10 mouse cellular contexts compared by ENCODE assay signal in the genomic region with DNA sequence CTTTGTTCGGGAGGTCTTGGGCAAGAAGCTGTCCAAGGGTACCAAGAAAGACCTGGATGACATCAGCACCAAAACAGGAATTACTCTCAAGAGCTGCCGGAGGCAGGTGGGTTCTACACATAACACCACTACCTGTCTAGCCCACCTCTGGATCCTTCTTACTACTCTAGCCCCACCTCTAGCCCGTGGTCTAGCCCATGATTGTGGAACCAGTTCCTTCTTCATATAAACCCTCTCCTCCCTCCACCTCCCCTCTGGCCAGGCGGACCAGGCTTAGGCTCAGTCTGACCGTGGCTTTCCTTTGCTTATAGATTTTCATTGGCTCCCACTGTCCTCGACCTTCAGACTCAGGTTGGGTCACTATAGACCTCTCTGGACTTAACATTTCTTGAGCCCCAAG. TPM values are rescaled to one million over a fixed set of nuclear protein-coding genes. Genes with fewer than 3 reads are reported as not detected.
DNase-seq lines count a peak whose midpoint lies in the region; ATAC-seq and TF ChIP-seq lines count a peak whose summit lies in the region.
"Had no signal": no experiment of that assay in that cellular context is flagged by ENCODE, and none has a peak within 500 bp of the region (broad histone marks: within the 10 kb centered on the region; RNA-seq: fewer than 3 reads in every experiment).

No protein-coding gene starts in this region.

- TF ChIP-seq POLR2A in bone marrow macrophage, adult 2 months (IDR thresholded peaks at IDR 0.05; ENCODE audit: borderline replicate concordance, low read depth, low read length) = no peak

- H3K27me3 ChIP-seq in heart, embryonic 15.5 days = no peaks in the 10 kb centered on the region
- H3K27me3 ChIP-seq in hindbrain, embryonic 11.5 days (ENCODE audit: control insufficient read depth, insufficient read depth, low read length) = no peaks in the 10 kb centered on the region; the same call in 1 of the 2 replicates
- H3K27me3 ChIP-seq in midbrain, embryonic 10.5 days (ENCODE audit: low read depth, poor library complexity, severe bottlenecking) = peaks cover 20% of the 10 kb centered on the region

- H3K4me1 ChIP-seq in heart, embryonic 15.5 days (replicated peaks) = peaks cover 41% of the 10 kb centered on the region
- H3K4me1 ChIP-seq in bone marrow macrophage, adult 2 months (ENCODE audit: control insufficient read depth, insufficient read depth, low read length) = peaks cover 11% of the 10 kb centered on the region
- H3K4me1 ChIP-seq in hindbrain, embryonic 11.5 days (replicated peaks; ENCODE audit: control insufficient read depth, insufficient read depth, low read length) = peaks cover 9% of the 10 kb centered on the region; the same call in 1 of the 2 replicates
- peaks cover 45% of the 10 kb centered on the region for H3K4me1 ChIP-seq in midbrain, embryonic 10.5 days

- no peaks in the 10 kb centered on the region for H3K9me3 ChIP-seq in heart, embryonic 15.5 days (replicated peaks)
- H3K9me3 ChIP-seq in hindbrain, embryonic 11.5 days (ENCODE audit: control insufficient read depth, low read length) = no peaks in the 10 kb centered on the region
- H3K9me3 ChIP-seq in midbrain, embryonic 10.5 days (replicated peaks) = no peaks in the 10 kb centered on the region

- ATAC-seq in heart, embryonic 15.5 days (replicated peaks; ENCODE audit: insufficient number of reproducible peaks, insufficient read depth, low FRiP score, low read depth) = no peak
- ATAC-seq in hindbrain, embryonic 11.5 days (ENCODE audit: low FRiP score) = no peak

- TF ChIP-seq CTCF in bone marrow macrophage, adult 2 months (IDR thresholded peaks at IDR 0.05; ENCODE audit: low read depth, low read length) = no peak

- DNase-seq in heart, postnatal 4 days = no peak
- DNase-seq in hindbrain, embryonic 11.5 days (ENCODE audit: low spot score) = no peak
- DNase-seq in midbrain, embryonic 10.5 days (ENCODE audit: low spot score) = no peak
- no peak for DNase-seq in gastrocnemius, postnatal 14 days
- DNase-seq in right cerebral cortex, adult 18-20 months = no peak
- no peak for DNase-seq in cerebellum, postnatal 4 days (ENCODE audit: low spot score in 2 of 2)
- DNase-seq: cerebellum, postnatal 36 days had no signal

- H3K36me3 ChIP-seq in heart, embryonic 15.5 days = peaks cover 28% of the 10 kb centered on the region
- no peaks in the 10 kb centered on the region for H3K36me3 ChIP-seq in hindbrain, embryonic 11.5 days (ENCODE audit: control insufficient read depth, insufficient read depth, low read length)
- H3K36me3 ChIP-seq in midbrain, embryonic 10.5 days = peaks cover 45% of the 10 kb centered on the region

- WGBS in heart, embryonic 15.5 days = 84% methylated on average over 6 of the region's 6 CpGs
- WGBS in hindbrain, embryonic 11.5 days = 91% methylated on average over 6 of the region's 6 CpGs
- WGBS in midbrain, embryonic 10.5 days = 89% methylated on average over 6 of the region's 6 CpGs

- no peak overlapping the region; the same call in 1 of the 2 replicates for H3K9ac ChIP-seq in heart, embryonic 15.5 days
- H3K9ac ChIP-seq in hindbrain, embryonic 11.5 days (ENCODE audit: low read depth, low read length) = no peak overlapping the region; the same call in 1 of the 2 replicates

- intact Hi-C loops in gastrocnemius, postnatal 14 days (cut with DNase I; ENCODE audit: low total_unique reads) = no loop called here

- peak overlapping the region; percentile 76 for H3K4me2 ChIP-seq in heart, embryonic 15.5 days
- peak overlapping the region; percentile 91 for H3K4me2 ChIP-seq in hindbrain, embryonic 11.5 days (replicated peaks; ENCODE audit: low read depth, low read length)

- H3K27ac ChIP-seq in heart, embryonic 15.5 days = no peak overlapping the region
- no peak overlapping the region for H3K27ac ChIP-seq in bone marrow macrophage, adult 2 months (ENCODE audit: insufficient read depth, low read depth, low read length)
- H3K27ac ChIP-seq in hindbrain, embryonic 11.5 days (ENCODE audit: low read depth, low read length) = no peak overlapping the region
- no peak overlapping the region for H3K27ac ChIP-seq in midbrain, embryonic 10.5 days (replicated peaks)

- peak overlapping the region; percentile 77 for H3K4me3 ChIP-seq in heart, embryonic 15.5 days
- peak overlapping the region; percentile 80 for H3K4me3 ChIP-seq in bone marrow macrophage, adult 2 months (ENCODE audit: insufficient read depth, low read length)
- peak overlapping the region; percentile 80 for H3K4me3 ChIP-seq in hindbrain, embryonic 11.5 days (ENCODE audit: low read depth, low read length)
- peak overlapping the region; percentile 73 for H3K4me3 ChIP-seq in midbrain, embryonic 10.5 days

RNA-seq across cellular contexts. Expression of a gene that starts 1.0 kb away (rescaled TPM):
- polyA plus RNA-seq in heart, embryonic 15.5 days (2015; fragmentation: Nextera tagmentation; extraction: Ambion mirVana) = 97.9 and 106 TPM in 2 replicates
- total RNA-seq in heart, postnatal 4 days (2021) = 100 to 1,000 TPM; 106 to 118 TPM
- 69.7 and 70.6 TPM in 2 replicates for polyA plus RNA-seq in bone marrow macrophage, adult 2 months (2012; ENCODE audit: insufficient read depth, insufficient read length, missing spikeins)
- polyA plus RNA-seq in hindbrain, embryonic 11.5 days (2014; fragmentation: Nextera tagmentation; extraction: Ambion mirVana) = 103 and 119 TPM in 2 replicates
- 98.0 and 111 TPM in 2 replicates for polyA plus RNA-seq in midbrain, embryonic 10.5 days (2016; fragmentation: Nextera tagmentation; extraction: Ambion mirVana)
- total RNA-seq in gastrocnemius, postnatal 14 days (2021) = 10 to 100 TPM; 42.0 to 44.8 TPM

RNA-seq across cellular contexts. Expression of a gene that starts 3.7 kb away (rescaled TPM):
- polyA plus RNA-seq in heart, embryonic 15.5 days (2015; fragmentation: Nextera tagmentation; extraction: Ambion mirVana) = 9.0 and 9.9 TPM in 2 replicates
- total RNA-seq in heart, postnatal 4 days (2021) = 10 to 100 TPM; 13.5 to 13.9 TPM
- 3.6 and 4.2 TPM in 2 replicates for polyA plus RNA-seq in bone marrow macrophage, adult 2 months (2012; ENCODE audit: insufficient read depth, insufficient read length, missing spikeins)
- 6.6 and 6.9 TPM in 2 replicates for polyA plus RNA-seq in hindbrain, embryonic 11.5 days (2014; fragmentation: Nextera tagmentation; extraction: Ambion mirVana)
- polyA plus RNA-seq in midbrain, embryonic 10.5 days (2016; fragmentation: Nextera tagmentation; extraction: Ambion mirVana) = 5.5 and 6.0 TPM in 2 replicates
- 1 to 10 TPM; 6.4 to 7.2 TPM for total RNA-seq in gastrocnemius, postnatal 14 days (2021)

RNA-seq across cellular contexts. Expression of a gene that starts 6.9 kb away (rescaled TPM):
- polyA plus RNA-seq in heart, embryonic 15.5 days (2015; fragmentation: Nextera tagmentation; extraction: Ambion mirVana) = 1.4 and 3.5 TPM in 2 replicates
- under 1 TPM; 0.24 to 0.50 TPM for total RNA-seq in heart, postnatal 4 days (2021)
- polyA plus RNA-seq in bone marrow macrophage, adult 2 months (2012; ENCODE audit: insufficient read depth, insufficient read length, missing spikeins) = not detected in 2 replicates
- 3.0 and 4.7 TPM in 2 replicates for polyA plus RNA-seq in hindbrain, embryonic 11.5 days (2014; fragmentation: Nextera tagmentation; extraction: Ambion mirVana)
- 1.7 and 2.7 TPM in 2 replicates for polyA plus RNA-seq in midbrain, embryonic 10.5 days (2016; fragmentation: Nextera tagmentation; extraction: Ambion mirVana)
- total RNA-seq in gastrocnemius, postnatal 14 days (2021) = not detected

RNA-seq across cellular contexts. Expression of a gene that starts 12.3 kb away (rescaled TPM):
- 65.6 and 95.4 TPM in 2 replicates for polyA plus RNA-seq in heart, embryonic 15.5 days (2015; fragmentation: Nextera tagmentation; extraction: Ambion mirVana)
- total RNA-seq in heart, postnatal 4 days (2021) = 10 to 100 TPM; 36.7 to 37.8 TPM
- polyA plus RNA-seq in bone marrow macrophage, adult 2 months (2012; ENCODE audit: insufficient read depth, insufficient read length, missing spikeins) = 9.1 and 11.3 TPM in 2 replicates
- polyA plus RNA-seq in hindbrain, embryonic 11.5 days (2014; fragmentation: Nextera tagmentation; extraction: Ambion mirVana) = 51.2 and 55.7 TPM in 2 replicates
- 67.6 and 69.1 TPM in 2 replicates for polyA plus RNA-seq in midbrain, embryonic 10.5 days (2016; fragmentation: Nextera tagmentation; extraction: Ambion mirVana)
- total RNA-seq in gastrocnemius, postnatal 14 days (2021) = 10 to 100 TPM; 14.8 to 21.3 TPM

RNA-seq across cellular contexts. Expression of a gene that starts 14.1 kb away (rescaled TPM):
- polyA plus RNA-seq in heart, embryonic 15.5 days (2015; fragmentation: Nextera tagmentation; extraction: Ambion mirVana) = not detected in 2 replicates
- not detected for total RNA-seq in heart, postnatal 4 days (2021)
- 0.50 and 1.6 TPM in 2 replicates for polyA plus RNA-seq in bone marrow macrophage, adult 2 months (2012; ENCODE audit: insufficient read depth, insufficient read length, missing spikeins)
- 0.13 TPM in 1 of 2 replicates, not detected in the other for polyA plus RNA-seq in hindbrain, embryonic 11.5 days (2014; fragmentation: Nextera tagmentation; extraction: Ambion mirVana)
- not detected in 2 replicates for polyA plus RNA-seq in midbrain, embryonic 10.5 days (2016; fragmentation: Nextera tagmentation; extraction: Ambion mirVana)
- not detected for total RNA-seq in gastrocnemius, postnatal 14 days (2021)
- total RNA-seq: left cerebral cortex, adult 18-20 months had no signal
